Mouse (Mus musculus): ENCODE measurements around the gene Cldn17.

Gene Cldn17

GRCm38 (mm10) chr16:88506878-88507277 lies at the start of gene Cldn17:
Gene Cldn17, minus strand, starts transcription at chr16:88506978.
- DNase-seq (ENCODE audit: low spot score in 2 of 2), result no peak

- no peak for DNase-seq (ENCODE audit: low spot score in 2 of 2)
Observed at GRCm38 (mm10) chr16:88542488-88542887, 35.7 kb upstream of the Cldn17 start.

GRCm38 (mm10) chr16:88539841-88540487 lies 33.2 kb upstream of the Cldn17 start:
- DNase-seq (ENCODE audit: low spot score in 2 of 2), result no peak

GRCm38 (mm10) chr16:88511348-88511747 lies 4.6 kb upstream of the Cldn17 start:
- DNase-seq (ENCODE audit: low spot score in 2 of 2), result no peak

GRCm38 (mm10) chr16:88508150-88508549 lies 1.4 kb upstream of the Cldn17 start:
- no peak for DNase-seq (ENCODE audit: low spot score in 2 of 2)

GRCm38 (mm10) chr16:88506338-88506737 lies 440 bp downstream of the Cldn17 start:
- DNase-seq (ENCODE audit: low spot score in 2 of 2), result no peak

- no peak for DNase-seq (ENCODE audit: low spot score in 2 of 2)
Observed at GRCm38 (mm10) chr16:88488096-88488495, 18.7 kb downstream of the Cldn17 start.

- DNase-seq (ENCODE audit: low spot score in 2 of 2), result no peak
Observed at GRCm38 (mm10) chr16:88480011-88480774, 26.6 kb downstream of the Cldn17 start.

- no peak for DNase-seq (ENCODE audit: low spot score in 2 of 2)
Observed at GRCm38 (mm10) chr16:88463235-88463634, 43.5 kb downstream of the Cldn17 start.

Measured in right cerebral cortex, adult 2 months (tissue).